Mouse (Mus musculus): ENCODE measurements around the gene Ccdc57.

GRCm38 (mm10) chr11:120804274-120804673 is 128.4 kb downstream of the Ccdc57 start:
- TF ChIP-seq TAL1 (conservative IDR thresholded peaks at IDR 0.05; ENCODE audit: low read depth, low read length) (no peak), CTCF (IDR thresholded peaks at IDR 0.05; ENCODE audit: low read depth, low read length) (no peak)
